Mouse (Mus musculus) urinary bladder, adult 2 months (tissue): ENCODE data around the gene Tef. TPM values are rescaled to one million over a fixed set of nuclear protein-coding genes. Genes with fewer than 3 reads are reported as not detected.

Source experiments
- DNase-seq: peaks from one replicate; pipeline ENCODE4 v3.0.0; 2022; ENCODE audit warnings: low spot score
- polyA plus RNA-seq: library from polyadenylated mRNA; depleted of rRNA; stranded (reverse); fragments of >200 nt; gene quantifications from 2 replicates; pipeline ENCODE4 v1.2.3, GENCODE M21; 2012

The Tef gene
- polyA plus RNA-seq, 1 experiment: 193 TPM

- no peak for DNase-seq
Observed at GRCm38 (mm10) chr15:81798421-81798820, 3.8 kb upstream of the Tef start.

GRCm38 (mm10) chr15:81800391-81800790, 1.8 kb upstream of the Tef start:
- DNase-seq: no peak

- no peak for DNase-seq
Observed at GRCm38 (mm10) chr15:81802941-81803351, 725 bp downstream of the Tef start.

GRCm38 (mm10) chr15:81803425-81803951, 1.3 kb downstream of the Tef start:
- no peak for DNase-seq

GRCm38 (mm10) chr15:81804172-81804571, 2.0 kb downstream of the Tef start:
- no peak for DNase-seq

- no peak for DNase-seq
Observed at GRCm38 (mm10) chr15:81804883-81805282, 2.7 kb downstream of the Tef start.

- no peak for DNase-seq
Observed at GRCm38 (mm10) chr15:81805624-81806023, 3.4 kb downstream of the Tef start.

GRCm38 (mm10) chr15:81806621-81807404, 4.6 kb downstream of the Tef start:
- DNase-seq: no peak

GRCm38 (mm10) chr15:81808799-81809198, 6.6 kb downstream of the Tef start:
- no peak for DNase-seq

- DNase-seq: no peak
Observed at GRCm38 (mm10) chr15:81809550-81809949, 7.3 kb downstream of the Tef start.

- DNase-seq: peak; percentile 69
Observed at GRCm38 (mm10) chr15:81810150-81810549, 7.9 kb downstream of the Tef start.

- peak; percentile 96 for DNase-seq
Observed at GRCm38 (mm10) chr15:81810671-81811598, 8.7 kb downstream of the Tef start.

GRCm38 (mm10) chr15:81811599-81811996, 9.4 kb downstream of the Tef start:
- DNase-seq: no peak

GRCm38 (mm10) chr15:81812287-81812686, 10.1 kb downstream of the Tef start:
- DNase-seq: no peak

GRCm38 (mm10) chr15:81812696-81813631, 10.7 kb downstream of the Tef start:
- DNase-seq: no peak

- DNase-seq: no peak
Observed at GRCm38 (mm10) chr15:81813986-81814705, 11.9 kb downstream of the Tef start.

- no peak for DNase-seq
Observed at GRCm38 (mm10) chr15:81814716-81815370, 12.6 kb downstream of the Tef start.

GRCm38 (mm10) chr15:81818404-81818803, 16.2 kb downstream of the Tef start:
- DNase-seq: no peak

- no peak for DNase-seq
Observed at GRCm38 (mm10) chr15:81822631-81823030, 20.4 kb downstream of the Tef start.

- DNase-seq: no peak
Observed at GRCm38 (mm10) chr15:81824832-81825231, 22.6 kb downstream of the Tef start.
